In the genomic region with DNA sequence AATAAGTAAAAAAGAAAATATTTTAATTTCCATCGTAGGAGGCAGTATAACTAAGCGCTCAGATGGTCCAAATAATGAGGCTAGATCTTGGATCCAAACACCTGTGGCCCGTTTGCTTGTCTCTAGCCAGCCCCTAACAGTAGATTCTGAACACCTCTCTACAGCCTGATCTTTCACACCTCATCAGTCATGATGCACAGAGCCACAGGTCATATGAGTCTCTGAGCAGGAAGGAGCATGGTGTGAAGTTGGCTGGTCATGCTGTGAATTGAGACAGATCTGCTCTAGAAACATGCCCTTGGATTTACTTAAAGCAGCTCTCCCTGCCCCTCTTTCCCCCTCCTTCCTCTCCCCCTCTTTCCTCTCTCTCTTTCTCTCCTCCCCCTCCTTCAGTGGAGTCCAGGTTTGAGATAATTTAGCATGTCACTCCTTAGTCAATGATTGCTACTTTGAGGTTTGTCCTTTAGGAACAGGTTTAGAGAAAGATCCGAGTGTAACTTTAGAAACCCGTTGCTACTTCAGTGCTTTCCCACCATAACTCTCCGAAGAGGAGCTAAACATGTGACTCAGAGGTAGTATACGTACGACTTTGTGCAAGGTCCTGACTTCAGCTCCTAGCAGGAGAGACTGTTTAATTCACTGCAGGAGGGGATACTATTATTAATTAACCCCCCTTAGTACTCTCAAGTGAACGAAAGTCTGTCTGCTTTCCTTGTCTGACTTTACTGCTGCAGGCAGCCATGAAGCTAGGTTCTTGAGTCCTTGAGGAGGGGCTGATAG, we compare ENCODE assay signal across 25 mouse cellular contexts. TPM values are rescaled to one million over a fixed set of nuclear protein-coding genes. Genes with fewer than 3 reads are reported as not detected.
DNase-seq lines count a peak whose midpoint lies in the region; ATAC-seq and TF ChIP-seq lines count a peak whose summit lies in the region.
"Had no signal": no experiment of that assay in that cellular context is flagged by ENCODE, and none has a peak within 500 bp of the region (broad histone marks: within the 10 kb centered on the region; RNA-seq: fewer than 3 reads in every experiment).

No protein-coding gene starts in this region.

- intact Hi-C loops in left cerebral cortex, postnatal 14 days (cut with DNase I), result no loop called here

- H3K9ac ChIP-seq in kidney, embryonic 15.5 days, result no peak overlapping the region
- no peak overlapping the region for H3K9ac ChIP-seq in embryonic facial prominence, embryonic 13.5 days
- H3K9ac ChIP-seq in limb, embryonic 11.5 days (ENCODE audit: low read length), result no peak overlapping the region
- H3K9ac ChIP-seq: hindbrain, embryonic 13.5 days; liver, embryonic 12.5 days; liver, postnatal 0 days; midbrain, embryonic 13.5 days had no signal

- H3K4me2 ChIP-seq in kidney, embryonic 15.5 days, result no peak overlapping the region
- peak overlapping the region; percentile 44 for H3K4me2 ChIP-seq in embryonic facial prominence, embryonic 13.5 days
- H3K4me2 ChIP-seq in limb, embryonic 11.5 days (ENCODE audit: low read depth, severe bottlenecking), result peak overlapping the region; percentile 15; the same call in 1 of the 2 replicates
- H3K4me2 ChIP-seq: heart, embryonic 11.5 days; hindbrain, embryonic 13.5 days; liver, embryonic 12.5 days; midbrain, embryonic 13.5 days had no signal

- DNase-seq in kidney, postnatal 36 days, result no peak
- DNase-seq in limb, embryonic 11.5 days (ENCODE audit: low spot score), result peak; percentile 27
- no peak for DNase-seq in lung, adult 2 months
- no peak for DNase-seq in left cerebral cortex, postnatal 14 days (ENCODE audit: low spot score in 2 of 2)
- no peak for DNase-seq in urinary bladder, adult 2 months (ENCODE audit: low spot score)
- DNase-seq: adrenal gland, postnatal 14 days; cerebellum, adult 11 months; cerebellum, adult 9-10 months; gastrocnemius, postnatal 36 days; heart, adult 18-20 months; heart, postnatal 36 days; kidney, adult 11 months; kidney, postnatal 14 days; liver, postnatal 0 days; lung, postnatal 4 days had no signal

- TF ChIP-seq CTCF in lung, adult 2 months (IDR thresholded peaks at IDR 0.05; ENCODE audit: insufficient read depth, low read length), result no peak

- 51% methylated on average over 9 of the region's 9 CpGs for WGBS in kidney, embryonic 15.5 days
- 45% methylated on average over 9 of the region's 9 CpGs for WGBS in embryonic facial prominence, embryonic 13.5 days
- WGBS in limb, embryonic 11.5 days, result 51% methylated on average over 9 of the region's 9 CpGs
- WGBS in lung, adult 2 months, result 70% methylated on average over 9 of the region's 9 CpGs

- no peak overlapping the region for H3K4me3 ChIP-seq in kidney, embryonic 15.5 days (replicated peaks)
- no peak overlapping the region for H3K4me3 ChIP-seq in embryonic facial prominence, embryonic 13.5 days
- no peak overlapping the region for H3K4me3 ChIP-seq in limb, embryonic 11.5 days (ENCODE audit: low read depth, low read length)
- H3K4me3 ChIP-seq in lung, adult 2 months (replicated peaks; ENCODE audit: extremely low read depth, low read depth, low read length), result no peak overlapping the region
- H3K4me3 ChIP-seq: hindbrain, embryonic 13.5 days; left cerebral cortex, adult 2 months; liver, embryonic 12.5 days; megakaryocyte, embryonic 14.5 days; midbrain, embryonic 13.5 days had no signal

- ATAC-seq in kidney, embryonic 15.5 days (replicated peaks; ENCODE audit: low FRiP score), result peak; percentile 62; the same call in 1 of the 2 replicates
- ATAC-seq in embryonic facial prominence, embryonic 13.5 days (ENCODE audit: insufficient number of reproducible peaks, insufficient read depth, low FRiP score, low TSS enrichment, low read depth), result no peak
- ATAC-seq in limb, embryonic 11.5 days (ENCODE audit: insufficient number of reproducible peaks, low FRiP score, low TSS enrichment, low read depth), result peak; percentile 51; the same call in 1 of the 2 replicates
- ATAC-seq: forebrain, embryonic 14.5 days; liver, embryonic 12.5 days; liver, postnatal 0 days; lung, postnatal 0 days; midbrain, embryonic 13.5 days had no signal

- H3K4me1 ChIP-seq in kidney, embryonic 15.5 days, result peaks cover 4% of the 10 kb centered on the region; the same call in 1 of the 2 replicates
- H3K4me1 ChIP-seq in embryonic facial prominence, embryonic 13.5 days, result peaks cover 28% of the 10 kb centered on the region
- H3K4me1 ChIP-seq in limb, embryonic 11.5 days (ENCODE audit: control insufficient read depth, insufficient read depth, low read length), result no peaks in the 10 kb centered on the region; the same call in 1 of the 2 replicates
- H3K4me1 ChIP-seq in lung, adult 2 months (ENCODE audit: control insufficient read depth, insufficient read depth, low read length), result no peaks in the 10 kb centered on the region
- H3K4me1 ChIP-seq: hindbrain, embryonic 13.5 days; liver, embryonic 12.5 days; midbrain, embryonic 13.5 days had no signal

- no peak for TF ChIP-seq POLR2A in lung, adult 2 months (IDR thresholded peaks at IDR 0.05; ENCODE audit: borderline replicate concordance, extremely low read depth, low read depth, low read length)

- no peaks in the 10 kb centered on the region for H3K36me3 ChIP-seq in kidney, embryonic 15.5 days
- H3K36me3 ChIP-seq in embryonic facial prominence, embryonic 13.5 days, result no peaks in the 10 kb centered on the region
- no peaks in the 10 kb centered on the region for H3K36me3 ChIP-seq in limb, embryonic 11.5 days (ENCODE audit: control insufficient read depth, insufficient read depth, low read length)
- H3K36me3 ChIP-seq: hindbrain, embryonic 13.5 days; liver, embryonic 12.5 days; midbrain, embryonic 13.5 days had no signal

- H3K27me3 ChIP-seq in kidney, embryonic 15.5 days, result peaks cover 37% of the 10 kb centered on the region
- peaks cover 34% of the 10 kb centered on the region for H3K27me3 ChIP-seq in embryonic facial prominence, embryonic 13.5 days
- H3K27me3 ChIP-seq in limb, embryonic 11.5 days (ENCODE audit: control insufficient read depth, insufficient read depth, low read length), result no peaks in the 10 kb centered on the region

- H3K9me3 ChIP-seq in kidney, embryonic 15.5 days (replicated peaks), result no peaks in the 10 kb centered on the region
- H3K9me3 ChIP-seq in embryonic facial prominence, embryonic 13.5 days, result no peaks in the 10 kb centered on the region
- H3K9me3 ChIP-seq in limb, embryonic 11.5 days (ENCODE audit: control insufficient read depth, low read length), result no peaks in the 10 kb centered on the region
- H3K9me3 ChIP-seq: hindbrain, embryonic 13.5 days; liver, embryonic 12.5 days; megakaryocyte, embryonic 14.5 days; midbrain, embryonic 13.5 days had no signal

- H3K27ac ChIP-seq in kidney, embryonic 15.5 days, result no peak overlapping the region
- peak overlapping the region; percentile 85 for H3K27ac ChIP-seq in embryonic facial prominence, embryonic 13.5 days
- peak overlapping the region; percentile 56; the same call in 1 of the 2 replicates for H3K27ac ChIP-seq in limb, embryonic 11.5 days (replicated peaks; ENCODE audit: low read depth, low read length)
- H3K27ac ChIP-seq: hindbrain, embryonic 13.5 days; left cerebral cortex, adult 2 months; liver, embryonic 12.5 days; midbrain, embryonic 13.5 days had no signal

RNA-seq across cellular contexts. Expression of gene Tmem164, which starts 11.7 kb away (rescaled TPM):
- 51.2 and 55.7 TPM in 2 replicates for polyA plus RNA-seq in kidney, embryonic 15.5 days (2015; fragmentation: Nextera tagmentation; extraction: Ambion mirVana)
- polyA plus RNA-seq in embryonic facial prominence, embryonic 13.5 days (2015; fragmentation: Nextera tagmentation; extraction: Ambion mirVana), result 53.7 and 56.7 TPM in 2 replicates
- 36.4 and 40.8 TPM in 2 replicates for polyA plus RNA-seq in limb, embryonic 11.5 days (2014; fragmentation: Nextera tagmentation; extraction: Ambion mirVana)
- 34.3 and 42.1 TPM in 2 replicates for polyA plus RNA-seq in lung, adult 2 months (2012; rRNA removed)
- total RNA-seq in left cerebral cortex, postnatal 14 days (2021), result 10 to 100 TPM; 30.2 to 31.8 TPM
- 23.8 and 25.6 TPM in 2 replicates for polyA plus RNA-seq in urinary bladder, adult 2 months (2012; rRNA removed)
